Mouse (Mus musculus) liver, adult (tissue): ENCODE data around the gene Cx3cr1.

ENCODE experiments used
- GATA4 ChIP-seq: IDR thresholded peaks from 2 replicates; pipeline ENCODE4 v1.6.1; 2014; ENCODE audit warnings: mild to moderate bottlenecking, low read length; ENCODE audit not compliant: insufficient replicate concordance

Gene Cx3cr1

GRCm38 (mm10) chr9:120058730-120059129 lies 10.9 kb downstream of the Cx3cr1 start:
- no peak for TF ChIP-seq GATA4

- no peak for TF ChIP-seq GATA4
These were observed 13.5 kb downstream of the Cx3cr1 start for GRCm38 (mm10) chr9:120056201-120056600.

- no peak for TF ChIP-seq GATA4
These were observed 15.0 kb downstream of the Cx3cr1 start for GRCm38 (mm10) chr9:120054545-120055277.

- TF ChIP-seq GATA4 = no peak
These were observed 20.3 kb downstream of the Cx3cr1 start for GRCm38 (mm10) chr9:120049407-120049806.

- TF ChIP-seq GATA4 = peak; percentile 53; the same call in 1 of the 2 replicates
These were observed 21.2 kb downstream of the Cx3cr1 start for GRCm38 (mm10) chr9:120048495-120048894.

GRCm38 (mm10) chr9:120043115-120043514 lies 26.6 kb downstream of the Cx3cr1 start:
- no peak for TF ChIP-seq GATA4

- no peak for TF ChIP-seq GATA4
These were observed 32.3 kb downstream of the Cx3cr1 start for GRCm38 (mm10) chr9:120037414-120037813.

GRCm38 (mm10) chr9:120034375-120034774 lies 35.3 kb downstream of the Cx3cr1 start:
- TF ChIP-seq GATA4 = no peak

GRCm38 (mm10) chr9:120032710-120033109 lies 37.0 kb downstream of the Cx3cr1 start:
- no peak for TF ChIP-seq GATA4

- no peak for TF ChIP-seq GATA4
These were observed 39.3 kb downstream of the Cx3cr1 start for GRCm38 (mm10) chr9:120030421-120030820.

GRCm38 (mm10) chr9:120029880-120030279 lies 39.8 kb downstream of the Cx3cr1 start:
- TF ChIP-seq GATA4 = no peak

GRCm38 (mm10) chr9:120027401-120028151 lies 42.1 kb downstream of the Cx3cr1 start:
- no peak for TF ChIP-seq GATA4

GRCm38 (mm10) chr9:120024625-120025024 lies 45.1 kb downstream of the Cx3cr1 start:
- no peak for TF ChIP-seq GATA4

GRCm38 (mm10) chr9:120024171-120024570 lies 45.5 kb downstream of the Cx3cr1 start:
- no peak for TF ChIP-seq GATA4

GRCm38 (mm10) chr9:120023086-120023811 lies 46.4 kb downstream of the Cx3cr1 start, which contains the start of gene Xirp1:
Xirp1 (minus strand) TSS chr9:120023598.
- no peak for TF ChIP-seq GATA4
